Mouse (Mus musculus) skeletal muscle tissue, adult 2 months (tissue): Measurements from ENCODE around the gene Cdc14b.
"Not testable (repeated sequence)": the region's sequence is repeated elsewhere in the genome, so short reads cannot be mapped to it uniquely, and the experiment has no call there.

Source experiments
- DNase-seq: peaks from one replicate; pipeline ENCODE4 v3.0.0-alpha.2; 2012; ENCODE audit warnings: low read depth, low spot score

Cdc14b gene

GRCm38 (mm10) chr13:64273891-64274844, 922 bp downstream of the Cdc14b start:
- DNase-seq, result no peak

- no peak for DNase-seq
Observed at GRCm38 (mm10) chr13:64273352-64273751, 1.7 kb downstream of the Cdc14b start.

- DNase-seq, result no peak
Observed at GRCm38 (mm10) chr13:64268384-64268783, 6.7 kb downstream of the Cdc14b start.

GRCm38 (mm10) chr13:64267151-64267550, 7.9 kb downstream of the Cdc14b start:
- peak; percentile 82 for DNase-seq

GRCm38 (mm10) chr13:64264586-64264985, 10.5 kb downstream of the Cdc14b start:
- no peak for DNase-seq

- no peak for DNase-seq
Observed at GRCm38 (mm10) chr13:64259903-64260302, 15.2 kb downstream of the Cdc14b start.

- no peak for DNase-seq
Observed at GRCm38 (mm10) chr13:64258516-64258821, 16.6 kb downstream of the Cdc14b start.

- no peak for DNase-seq
Observed at GRCm38 (mm10) chr13:64257814-64258515, 17.1 kb downstream of the Cdc14b start.

GRCm38 (mm10) chr13:64257010-64257813, 17.9 kb downstream of the Cdc14b start:
- no peak for DNase-seq

- not testable (repeated sequence) for DNase-seq
Observed at GRCm38 (mm10) chr13:64254185-64254584, 20.9 kb downstream of the Cdc14b start.

GRCm38 (mm10) chr13:64253697-64254096, 21.4 kb downstream of the Cdc14b start:
- DNase-seq, result no peak

GRCm38 (mm10) chr13:64252147-64252546, 22.9 kb downstream of the Cdc14b start:
- DNase-seq, result peak; percentile 24

GRCm38 (mm10) chr13:64250363-64250762, 24.7 kb downstream of the Cdc14b start:
- no peak for DNase-seq

GRCm38 (mm10) chr13:64248775-64249524, 26.1 kb downstream of the Cdc14b start:
- peak; percentile 69 for DNase-seq

- DNase-seq, result peak; percentile 54
Observed at GRCm38 (mm10) chr13:64248161-64248774, 26.8 kb downstream of the Cdc14b start.

GRCm38 (mm10) chr13:64246106-64246505, 29.0 kb downstream of the Cdc14b start:
- no peak for DNase-seq

GRCm38 (mm10) chr13:64244685-64245261, 30.3 kb downstream of the Cdc14b start:
- DNase-seq, result no peak

- DNase-seq, result no peak
Observed at GRCm38 (mm10) chr13:64242721-64243120, 32.4 kb downstream of the Cdc14b start.

GRCm38 (mm10) chr13:64240626-64241025, 34.5 kb downstream of the Cdc14b start:
- no peak for DNase-seq

- no peak for DNase-seq
Observed at GRCm38 (mm10) chr13:64237681-64238157, 37.4 kb downstream of the Cdc14b start.
